Mouse (Mus musculus): ENCODE results near the gene Klhl25. TPM values are rescaled to one million over a fixed set of nuclear protein-coding genes. Genes with fewer than 3 reads are reported as not detected.

Klhl25 gene
- total RNA-seq (2014; rRNA removed) (10.9 and 12.0 TPM in 2 replicates), polyA plus RNA-seq (2012; rRNA removed) (20.0 and 27.9 TPM in 2 replicates)

DNA sequence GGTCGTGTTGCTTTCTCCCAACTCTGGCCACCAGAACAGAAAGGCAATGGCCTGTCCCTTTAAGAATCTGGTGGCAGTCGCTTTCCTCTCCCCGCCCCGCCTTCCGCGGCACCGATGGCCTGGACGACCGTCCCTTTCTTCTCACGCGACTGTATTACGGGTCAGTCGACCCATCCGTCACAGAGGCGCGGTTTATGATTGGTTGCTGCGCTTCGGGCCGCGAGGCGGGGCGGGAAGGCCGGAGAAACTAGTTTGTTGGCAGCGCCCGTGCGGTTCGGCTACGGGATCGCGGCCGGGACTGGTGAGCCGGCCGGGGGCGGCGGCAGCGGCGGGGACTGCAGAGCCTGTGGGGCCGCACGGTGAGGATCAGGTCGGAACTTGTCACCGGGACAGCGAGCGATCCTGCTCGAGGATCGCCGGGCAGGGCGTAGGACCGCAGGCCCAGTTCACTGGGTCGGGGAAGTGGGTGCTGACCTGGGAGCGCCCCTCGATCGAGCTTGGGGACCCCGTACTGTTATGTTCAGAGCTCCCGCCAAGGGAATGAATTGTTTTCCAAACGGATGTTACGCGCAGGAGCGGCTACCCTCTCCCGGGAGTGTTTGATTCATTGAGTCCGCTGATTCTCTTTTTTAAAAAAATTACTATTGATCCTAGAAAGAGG, at the start of gene Klhl25:
Klhl25 (plus strand) TSS at position 196 of the 661 bp plus-strand sequence.
- Histone ChIP-seq H3K27ac (replicated peaks; ENCODE audit: insufficient read depth, low read depth, low read length) (peak within 1 kb of the TSS; percentile 76), H3K79me2 (ENCODE audit: control insufficient read depth, insufficient read depth, low read length) (no peaks in the 10 kb centered on the region), H3K36me3 (ENCODE audit: control insufficient read depth, insufficient read depth, low read length) (no peaks in the 10 kb centered on the region), H3K27me3 (ENCODE audit: control insufficient read depth, insufficient read depth, low read length) (no peaks in the 10 kb centered on the region), H3K9ac (ENCODE audit: low read depth, low read length) (peak within 1 kb of the TSS; percentile 88), H3K4me1 (ENCODE audit: control insufficient read depth, insufficient read depth, low read length) (peaks cover 23% of the 10 kb centered on the region), H3K4me3 (ENCODE audit: insufficient read depth, low read depth, low read length) (peak within 1 kb of the TSS; percentile 80)
- WGBS: under 1% methylated on average over 59 of the region's 60 CpGs
- TF ChIP-seq POLR2A (IDR thresholded peaks at IDR 0.05; ENCODE audit: extremely low read depth, insufficient read depth, low read length) (peak; percentile 88; the same call in 1 of the 2 replicates), CTCF (IDR thresholded peaks at IDR 0.05; ENCODE audit: low read depth, low read length) (no peak)
- DNase-seq (ENCODE audit: extremely low read depth, low read depth, low spot score): peak; percentile 93

DNA sequence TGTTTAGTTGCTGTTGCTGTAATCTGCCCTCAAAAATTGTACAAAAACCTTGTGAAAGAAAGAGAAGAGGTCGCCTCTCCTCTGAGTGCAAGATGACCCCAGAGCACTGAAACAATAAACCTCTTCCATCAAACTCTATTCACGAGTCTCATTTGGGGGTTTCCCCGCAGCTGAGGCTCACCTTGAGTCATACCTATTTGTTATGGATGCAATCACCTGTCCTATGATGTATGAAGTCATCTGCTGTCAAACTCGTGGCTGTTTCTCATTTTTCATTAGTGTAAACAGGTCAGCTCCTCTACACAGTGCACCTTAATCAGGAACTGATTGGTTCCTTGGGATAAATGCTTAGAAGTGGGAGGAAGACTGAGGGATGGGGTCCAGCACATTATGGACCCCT, 47.6 kb upstream of the Klhl25 start:
- H3K79me2 ChIP-seq (ENCODE audit: control insufficient read depth, insufficient read depth, low read length): no peaks in the 10 kb centered on the region
- H3K36me3 ChIP-seq (ENCODE audit: control insufficient read depth, insufficient read depth, low read length): no peaks in the 10 kb centered on the region
- TF ChIP-seq CTCF (IDR thresholded peaks at IDR 0.05; ENCODE audit: low read depth, low read length): no peak
- TF ChIP-seq POLR2A (IDR thresholded peaks at IDR 0.05; ENCODE audit: extremely low read depth, insufficient read depth, low read length): no peak
- H3K4me3 ChIP-seq (ENCODE audit: insufficient read depth, low read depth, low read length): no peak overlapping the region
- peaks cover 2% of the 10 kb centered on the region; the same call in 1 of the 2 replicates for H3K4me1 ChIP-seq (ENCODE audit: control insufficient read depth, insufficient read depth, low read length)
- 75% methylated on average over 4 of the region's 4 CpGs for WGBS
- H3K27me3 ChIP-seq (ENCODE audit: control insufficient read depth, insufficient read depth, low read length): no peaks in the 10 kb centered on the region
- DNase-seq (ENCODE audit: extremely low read depth, low read depth, low spot score): no peak
- no peak overlapping the region for H3K27ac ChIP-seq (replicated peaks; ENCODE audit: insufficient read depth, low read depth, low read length)
- H3K9ac ChIP-seq (ENCODE audit: low read depth, low read length): no peak overlapping the region

DNA sequence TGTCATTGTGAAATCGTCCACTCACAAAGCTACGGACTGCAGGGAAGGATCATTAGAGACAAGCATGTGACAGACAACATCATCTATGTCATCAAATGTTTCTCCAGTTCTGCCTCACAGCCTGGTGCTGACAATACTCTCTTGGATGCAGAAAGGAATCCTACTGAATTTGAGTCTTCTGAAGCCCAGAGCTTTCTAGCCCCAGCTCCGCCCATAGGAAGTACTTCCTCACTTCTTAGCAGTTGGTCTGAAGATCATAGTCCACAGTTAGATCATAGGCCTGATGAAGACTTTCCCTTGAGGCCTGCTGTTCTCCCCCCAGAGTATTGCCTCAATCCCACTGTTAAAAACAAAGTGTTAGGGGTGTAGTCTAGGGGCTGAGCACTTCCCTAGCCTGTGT, 47.1 kb upstream of the Klhl25 start:
- Histone ChIP-seq H3K27ac (replicated peaks; ENCODE audit: insufficient read depth, low read depth, low read length) (no peak overlapping the region), H3K27me3 (ENCODE audit: control insufficient read depth, insufficient read depth, low read length) (no peaks in the 10 kb centered on the region), H3K4me1 (ENCODE audit: control insufficient read depth, insufficient read depth, low read length) (peaks cover 2% of the 10 kb centered on the region; the same call in 1 of the 2 replicates), H3K36me3 (ENCODE audit: control insufficient read depth, insufficient read depth, low read length) (no peaks in the 10 kb centered on the region), H3K4me3 (ENCODE audit: insufficient read depth, low read depth, low read length) (no peak overlapping the region), H3K79me2 (ENCODE audit: control insufficient read depth, insufficient read depth, low read length) (no peaks in the 10 kb centered on the region), H3K9ac (ENCODE audit: low read depth, low read length) (no peak overlapping the region)
- 94% methylated on average over 3 of the region's 3 CpGs for WGBS
- no peak for TF ChIP-seq POLR2A (IDR thresholded peaks at IDR 0.05; ENCODE audit: extremely low read depth, insufficient read depth, low read length)
- no peak for TF ChIP-seq CTCF (IDR thresholded peaks at IDR 0.05; ENCODE audit: low read depth, low read length)
- no peak for DNase-seq (ENCODE audit: extremely low read depth, low read depth, low spot score)

DNA sequence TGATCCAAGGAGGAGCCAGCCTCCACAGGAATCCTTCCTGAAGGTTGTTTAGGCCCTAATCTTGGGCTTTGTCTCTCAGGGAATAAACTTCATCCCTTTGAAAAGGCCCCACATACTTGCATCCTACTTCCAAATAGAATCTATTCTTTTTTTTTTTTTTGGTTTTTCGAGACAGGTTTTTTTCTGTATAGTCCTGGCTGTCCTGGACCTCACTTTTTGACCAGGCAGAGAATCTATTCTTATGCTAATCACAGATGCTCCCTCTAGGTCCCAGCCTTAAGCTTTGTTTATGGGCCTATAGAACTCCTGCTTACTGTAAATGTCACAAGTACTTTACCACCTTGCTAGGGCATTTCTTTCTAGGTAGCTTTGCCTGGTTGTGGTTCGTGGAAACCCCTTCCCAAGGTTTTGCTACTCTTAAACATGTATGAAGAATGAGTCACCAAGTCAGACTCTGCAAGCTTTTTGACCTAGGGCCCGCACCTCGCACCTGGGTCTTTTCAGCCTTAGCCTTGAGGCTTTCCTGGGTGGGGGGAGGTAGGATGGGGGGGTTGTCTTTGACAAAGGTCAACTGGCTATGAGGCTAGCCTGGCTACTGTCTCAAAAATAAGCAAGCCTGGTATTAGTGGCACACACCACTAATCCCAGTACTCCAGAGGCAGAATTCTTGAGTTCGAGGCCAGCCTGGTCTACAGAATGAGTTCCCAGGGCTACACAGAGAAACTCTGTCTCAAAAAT, 46.3 kb upstream of the Klhl25 start:
- Histone ChIP-seq H3K27me3 (ENCODE audit: control insufficient read depth, insufficient read depth, low read length) (no peaks in the 10 kb centered on the region), H3K79me2 (ENCODE audit: control insufficient read depth, insufficient read depth, low read length) (no peaks in the 10 kb centered on the region), H3K9ac (ENCODE audit: low read depth, low read length) (no peak overlapping the region), H3K4me3 (ENCODE audit: insufficient read depth, low read depth, low read length) (no peak overlapping the region), H3K27ac (replicated peaks; ENCODE audit: insufficient read depth, low read depth, low read length) (no peak overlapping the region), H3K36me3 (ENCODE audit: control insufficient read depth, insufficient read depth, low read length) (no peaks in the 10 kb centered on the region), H3K4me1 (ENCODE audit: control insufficient read depth, insufficient read depth, low read length) (peaks cover under 1% of the 10 kb centered on the region; the same call in 1 of the 2 replicates)
- TF ChIP-seq POLR2A (IDR thresholded peaks at IDR 0.05; ENCODE audit: extremely low read depth, insufficient read depth, low read length): no peak
- TF ChIP-seq CTCF (IDR thresholded peaks at IDR 0.05; ENCODE audit: low read depth, low read length): no peak
- no peak for DNase-seq (ENCODE audit: extremely low read depth, low read depth, low spot score)
- 95% methylated on average over 5 of the region's 5 CpGs for WGBS

DNA sequence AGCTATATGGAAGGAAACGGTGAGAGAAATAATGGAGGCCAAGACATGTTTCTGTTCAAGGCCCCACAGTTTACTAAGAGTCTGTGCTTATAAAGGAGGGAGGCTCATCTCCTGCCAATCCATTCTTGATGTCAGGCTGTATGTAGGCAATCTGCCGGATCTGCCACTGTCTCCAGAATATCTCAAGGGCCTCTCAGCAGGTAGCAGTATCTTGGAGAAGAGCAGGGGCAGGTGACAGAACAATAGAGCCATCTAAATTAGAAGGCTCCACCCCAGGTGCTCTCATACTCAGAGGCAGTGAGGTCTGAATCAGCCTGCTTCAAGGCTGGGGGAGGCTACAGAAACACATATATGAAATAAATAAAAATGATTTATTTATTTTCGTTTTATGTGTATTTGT, 45.2 kb upstream of the Klhl25 start:
- no peaks in the 10 kb centered on the region for H3K36me3 ChIP-seq (ENCODE audit: control insufficient read depth, insufficient read depth, low read length)
- H3K27ac ChIP-seq (replicated peaks; ENCODE audit: insufficient read depth, low read depth, low read length): no peak overlapping the region
- no peaks in the 10 kb centered on the region for H3K4me1 ChIP-seq (ENCODE audit: control insufficient read depth, insufficient read depth, low read length)
- no peaks in the 10 kb centered on the region for H3K79me2 ChIP-seq (ENCODE audit: control insufficient read depth, insufficient read depth, low read length)
- no peaks in the 10 kb centered on the region for H3K27me3 ChIP-seq (ENCODE audit: control insufficient read depth, insufficient read depth, low read length)
- 84% methylated on average over 3 of the region's 3 CpGs for WGBS
- TF ChIP-seq CTCF (IDR thresholded peaks at IDR 0.05; ENCODE audit: low read depth, low read length) (no peak), POLR2A (IDR thresholded peaks at IDR 0.05; ENCODE audit: extremely low read depth, insufficient read depth, low read length) (no peak)
- no peak overlapping the region for H3K9ac ChIP-seq (ENCODE audit: low read depth, low read length)
- no peak for DNase-seq (ENCODE audit: extremely low read depth, low read depth, low spot score)
- no peak overlapping the region for H3K4me3 ChIP-seq (ENCODE audit: insufficient read depth, low read depth, low read length)
